Mouse (Mus musculus) layer of hippocampus, postnatal 10 days (tissue): Measurements from ENCODE around the gene Col4a3bp. TPM values are rescaled to one million over a fixed set of nuclear protein-coding genes. Genes with fewer than 3 reads are reported as not detected.

Experiments used
- DNase-seq, 2 experiments: peaks; one replicate each; pipeline ENCODE4 v3.0.0; 2021; ENCODE audit warnings: low spot score in 2 of 2
- total RNA-seq, 2 experiments: library from RNA; stranded (reverse); gene quantifications; 2 replicates each; pipeline ENCODE4 v1.2.3; 2021

Col4a3bp gene
- total RNA-seq, 2 experiments from 2014 or later, result 59.4 to 60.0 TPM

GRCm38 (mm10) chr13:96538103-96538502 is 4.3 kb upstream of the Col4a3bp start:
- no peak for DNase-seq

- DNase-seq, result no peak
Measured at GRCm38 (mm10) chr13:96541381-96541780, 1.0 kb upstream of the Col4a3bp start.

GRCm38 (mm10) chr13:96542901-96543891 is 778 bp downstream of the Col4a3bp start:
- DNase-seq, result no peak

GRCm38 (mm10) chr13:96544506-96544905 is 2.1 kb downstream of the Col4a3bp start:
- DNase-seq, result no peak

GRCm38 (mm10) chr13:96547250-96547649 is 4.8 kb downstream of the Col4a3bp start:
- no peak for DNase-seq

- DNase-seq, result no peak
Measured at GRCm38 (mm10) chr13:96547941-96548340, 5.5 kb downstream of the Col4a3bp start.

GRCm38 (mm10) chr13:96555099-96555498 is 12.7 kb downstream of the Col4a3bp start:
- DNase-seq, result no peak

- DNase-seq, result no peak
Measured at GRCm38 (mm10) chr13:96567977-96568376, 25.6 kb downstream of the Col4a3bp start.

- DNase-seq, result no peak
Measured at GRCm38 (mm10) chr13:96570313-96571015, 28.0 kb downstream of the Col4a3bp start.

- DNase-seq, result no peak
Measured at GRCm38 (mm10) chr13:96571016-96571361, 28.6 kb downstream of the Col4a3bp start.

- DNase-seq, result no peak
Measured at GRCm38 (mm10) chr13:96574170-96574569, 31.8 kb downstream of the Col4a3bp start.

GRCm38 (mm10) chr13:96579104-96579503 is 36.7 kb downstream of the Col4a3bp start:
- DNase-seq, result no peak

- no peak for DNase-seq
Measured at GRCm38 (mm10) chr13:96579979-96580378, 37.6 kb downstream of the Col4a3bp start.

GRCm38 (mm10) chr13:96584201-96584600 is 41.8 kb downstream of the Col4a3bp start:
- no peak for DNase-seq

- no peak for DNase-seq
Measured at GRCm38 (mm10) chr13:96586540-96586939, 44.1 kb downstream of the Col4a3bp start.

- no peak for DNase-seq
Measured at GRCm38 (mm10) chr13:96588642-96589041, 46.2 kb downstream of the Col4a3bp start.

GRCm38 (mm10) chr13:96593621-96594020 is 51.2 kb downstream of the Col4a3bp start:
- DNase-seq, result no peak

GRCm38 (mm10) chr13:96594070-96594469 is 51.7 kb downstream of the Col4a3bp start:
- no peak for DNase-seq

- no peak for DNase-seq
Measured at GRCm38 (mm10) chr13:96599182-96599581, 56.8 kb downstream of the Col4a3bp start.

GRCm38 (mm10) chr13:96604242-96604641 is 61.8 kb downstream of the Col4a3bp start:
- no peak for DNase-seq

GRCm38 (mm10) chr13:96614615-96615014 is 72.2 kb downstream of the Col4a3bp start:
- no peak for DNase-seq

GRCm38 (mm10) chr13:96620891-96621290 is 78.5 kb downstream of the Col4a3bp start:
- DNase-seq, result no peak
